Mouse (Mus musculus) hindbrain, embryonic 10.5 days (tissue): Measurements from ENCODE around the gene Tinagl1. TPM values are rescaled to one million over a fixed set of nuclear protein-coding genes. Genes with fewer than 3 reads are reported as not detected.

Source experiments
- DNase-seq: peaks from one replicate; pipeline ENCODE4 v3.0.0-alpha.2; 2017; ENCODE audit warnings: low spot score
- H3K27ac ChIP-seq: fragments of 300-500 bp; sonication (generic); 2 replicates; pipeline ENCODE4 v1.5.1; 2016; ENCODE audit warnings: mild to moderate bottlenecking, moderate library complexity
- H3K27me3 ChIP-seq: fragments of 300-500 bp; sonication (generic); 2 replicates; pipeline ENCODE4 v1.6.1; 2016; ENCODE audit warnings: mild to moderate bottlenecking; ENCODE audit not compliant: poor library complexity, insufficient read depth, severe bottlenecking
- H3K36me3 ChIP-seq: fragments of 300-500 bp; sonication (generic); 2 replicates; pipeline ENCODE4 v1.6.1; 2016; ENCODE audit warnings: mild to moderate bottlenecking, moderate library complexity
- H3K4me1 ChIP-seq: fragments of 300-500 bp; sonication (generic); replicated peaks from 2 replicates; pipeline ENCODE4 v1.6.1; 2016; ENCODE audit warnings: mild to moderate bottlenecking
- H3K4me3 ChIP-seq: fragments of 300-500 bp; sonication (generic); 2 replicates; pipeline ENCODE4 v1.5.1; 2016; ENCODE audit warnings: mild to moderate bottlenecking, moderate library complexity
- H3K9me3 ChIP-seq: fragments of 300-500 bp; sonication (generic); 2 replicates; pipeline ENCODE4 v1.6.1; 2016; ENCODE audit warnings: mild to moderate bottlenecking, moderate library complexity
- WGBS: fragments of 180-500 bp; shearing (Covaris S2); methylation state at CpG from one replicate; pipeline ENCODE4 v1.1.7; 2016; 5-methylcytosine and 5-hydroxymethylcytosine counted together
- polyA plus RNA-seq: library from polyadenylated mRNA; unstranded; fragments of >200 nt; fragmentation: Nextera tagmentation; extraction: Ambion mirVana; gene quantifications from 2 replicates; pipeline ENCODE4 v1.2.1, GENCODE M21; 2016

The Tinagl1 gene
- polyA plus RNA-seq, 1 experiment from 2014 or later: 15.1 TPM

DNA sequence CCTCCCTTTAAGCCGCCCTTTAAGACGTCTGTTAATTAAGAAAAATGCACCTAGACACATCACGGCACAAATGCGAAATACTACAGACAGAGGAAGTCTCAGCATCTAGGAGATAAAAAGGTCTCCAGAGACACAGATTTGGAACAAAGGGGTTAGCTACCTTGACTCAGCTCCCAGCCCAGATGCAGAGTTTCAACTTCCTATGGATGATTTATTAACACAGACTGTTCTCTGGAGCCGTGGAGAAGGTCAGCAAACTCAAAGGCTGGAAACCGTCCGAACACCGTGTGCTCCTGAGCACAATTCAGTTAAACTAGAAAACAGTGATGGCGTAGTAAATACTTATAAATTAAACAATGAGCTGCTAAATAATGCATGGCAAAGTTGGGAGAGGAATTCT is 17.3 kb upstream of the Tinagl1 start:
- WGBS: 79% methylated on average over 9 of the region's 9 CpGs
- Histone ChIP-seq H3K27me3 (no peaks in the 10 kb centered on the region), H3K4me3 (no peak overlapping the region), H3K36me3 (no peaks in the 10 kb centered on the region), H3K27ac (no peak overlapping the region), H3K4me1 (no peaks in the 10 kb centered on the region; the same call in 1 of the 2 replicates), H3K9me3 (no peaks in the 10 kb centered on the region)
- DNase-seq: no peak

DNA sequence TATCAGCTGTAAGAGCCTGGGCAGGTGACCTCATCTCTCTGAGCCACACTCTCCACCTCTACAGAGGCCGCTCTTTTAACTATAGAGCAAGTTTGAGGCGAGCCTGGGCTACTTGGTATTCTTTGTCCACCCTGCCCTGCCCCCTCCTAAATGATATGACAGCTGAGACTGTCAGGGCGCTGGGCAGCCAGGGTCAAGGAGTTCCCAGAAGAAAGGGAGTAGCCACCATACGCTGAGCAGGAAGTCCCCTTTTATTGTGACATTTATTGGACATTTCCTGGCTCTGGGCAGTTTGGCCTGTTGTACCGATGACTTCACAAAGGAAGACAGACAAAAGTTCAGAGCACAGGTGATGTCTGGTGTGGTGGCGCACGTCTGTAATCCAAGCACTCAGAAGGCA is 14.7 kb upstream of the Tinagl1 start:
- WGBS: 71% methylated on average over 7 of the region's 7 CpGs

DNA sequence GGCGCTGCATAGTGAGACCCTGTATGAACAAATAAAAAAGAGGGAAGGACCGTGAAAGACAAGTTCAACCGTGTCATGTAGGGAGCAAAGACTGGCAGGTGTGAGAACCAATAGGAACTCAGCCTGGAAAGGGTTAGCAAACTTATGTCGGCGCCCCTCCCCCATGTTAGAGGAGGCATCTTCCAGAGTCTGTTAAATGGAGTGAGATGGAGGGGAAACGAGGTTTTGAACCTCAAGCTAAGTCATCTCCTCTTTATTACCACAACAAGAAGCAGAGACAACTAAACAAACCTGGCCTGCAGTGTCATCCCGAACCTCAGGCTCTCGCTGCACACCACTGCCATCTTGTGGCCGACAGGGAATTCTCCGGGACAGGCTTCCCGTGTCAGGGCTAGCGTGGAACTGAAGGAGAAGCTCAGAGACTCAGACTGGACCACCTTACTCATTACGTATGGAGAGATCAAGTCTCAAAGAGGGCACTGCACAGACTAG is 13.9 kb upstream of the Tinagl1 start:
- peak overlapping the region; percentile 30 for H3K4me3 ChIP-seq

More for the DNA sequence above, 14.7 kb upstream of the Tinagl1 start:
- H3K9me3 ChIP-seq: no peaks in the 10 kb centered on the region
- no peaks in the 10 kb centered on the region for H3K36me3 ChIP-seq
- DNase-seq: no peak
- H3K27ac ChIP-seq: no peak overlapping the region
- H3K4me3 ChIP-seq: no peak overlapping the region
- peaks cover 4% of the 10 kb centered on the region; the same call in 1 of the 2 replicates for H3K27me3 ChIP-seq
- no peaks in the 10 kb centered on the region; the same call in 1 of the 2 replicates for H3K4me1 ChIP-seq

DNA sequence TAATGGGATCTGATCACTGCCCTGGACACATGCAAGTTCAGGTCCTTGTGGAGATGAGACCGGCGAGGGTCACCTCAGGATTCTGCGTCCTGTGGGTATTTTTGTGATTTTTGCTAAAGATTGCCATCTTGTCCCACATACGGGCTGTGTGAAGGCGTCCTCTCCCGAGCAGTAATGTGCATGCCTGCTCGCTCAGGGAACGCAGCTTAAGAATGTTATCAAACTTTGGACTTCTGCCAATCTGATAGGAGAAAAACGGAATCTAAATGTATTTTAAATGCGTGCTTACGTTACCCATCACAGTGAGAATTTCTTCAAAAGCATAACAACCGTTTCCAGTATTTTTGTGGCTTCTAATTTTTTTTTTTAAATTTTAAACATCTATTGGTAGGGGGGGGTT is 12.0 kb upstream of the Tinagl1 start:
- H3K27ac ChIP-seq: no peak overlapping the region
- 91% methylated on average over 12 of the region's 12 CpGs for WGBS
- H3K4me1 ChIP-seq: no peaks in the 10 kb centered on the region; the same call in 1 of the 2 replicates
- H3K4me3 ChIP-seq: no peak overlapping the region
- H3K36me3 ChIP-seq: no peaks in the 10 kb centered on the region
- H3K27me3 ChIP-seq: peaks cover 4% of the 10 kb centered on the region; the same call in 1 of the 2 replicates
- no peaks in the 10 kb centered on the region for H3K9me3 ChIP-seq
- DNase-seq: no peak

More for the DNA sequence above, 13.9 kb upstream of the Tinagl1 start:
- H3K36me3 ChIP-seq: no peaks in the 10 kb centered on the region
- H3K27ac ChIP-seq: no peak overlapping the region
- WGBS: 2% methylated on average over 13 of the region's 13 CpGs
- peaks cover 4% of the 10 kb centered on the region; the same call in 1 of the 2 replicates for H3K27me3 ChIP-seq
- DNase-seq: peak; percentile 83
- H3K9me3 ChIP-seq: no peaks in the 10 kb centered on the region
- no peaks in the 10 kb centered on the region; the same call in 1 of the 2 replicates for H3K4me1 ChIP-seq

DNA sequence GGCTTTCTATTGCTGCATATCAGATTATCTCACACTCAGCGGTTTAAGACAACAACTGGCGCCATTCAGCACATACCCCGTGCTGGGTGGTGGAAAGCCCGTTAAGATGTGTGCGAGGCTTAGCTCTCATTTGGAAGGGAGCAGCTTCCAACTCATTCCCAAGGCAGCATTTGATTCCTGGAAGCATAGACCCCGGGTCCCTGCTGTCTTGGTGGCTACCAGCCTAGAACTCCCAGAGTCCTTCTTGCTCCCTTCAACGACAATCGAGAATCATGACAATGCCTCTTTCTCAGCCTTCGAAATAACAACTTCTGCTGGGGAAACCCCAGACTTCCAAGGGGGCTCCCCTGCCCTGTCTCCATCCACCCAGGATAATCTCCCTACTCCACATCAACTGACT is 11.5 kb upstream of the Tinagl1 start:
- Histone ChIP-seq H3K4me3 (no peak overlapping the region), H3K27ac (no peak overlapping the region), H3K36me3 (no peaks in the 10 kb centered on the region), H3K27me3 (peaks cover 8% of the 10 kb centered on the region; the same call in 1 of the 2 replicates), H3K9me3 (no peaks in the 10 kb centered on the region), H3K4me1 (peaks cover under 1% of the 10 kb centered on the region; the same call in 1 of the 2 replicates)
- 84% methylated on average over 9 of the region's 9 CpGs for WGBS
- no peak for DNase-seq

DNA sequence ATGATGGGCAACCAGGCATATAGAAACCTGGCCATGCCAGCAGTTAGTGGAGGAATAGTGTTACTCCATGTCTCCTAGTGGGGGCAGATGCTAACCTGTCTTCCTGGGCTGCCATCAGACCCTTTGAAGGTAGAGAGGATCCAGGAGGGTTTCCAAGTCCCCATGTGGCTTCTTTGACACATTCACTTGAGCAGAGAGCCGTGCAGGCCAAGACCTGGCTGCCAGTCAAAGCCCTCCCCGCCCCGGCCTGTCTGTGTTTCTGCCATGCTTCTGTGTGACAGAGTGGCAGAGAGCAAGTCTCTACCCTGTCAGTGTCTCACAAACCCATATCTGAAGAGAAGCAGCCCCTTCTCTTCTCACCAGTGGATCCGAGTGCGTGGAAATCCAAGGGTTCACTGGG is 9.0 kb upstream of the Tinagl1 start:
- Histone ChIP-seq H3K9me3 (no peaks in the 10 kb centered on the region), H3K36me3 (no peaks in the 10 kb centered on the region), H3K27ac (no peak overlapping the region), H3K4me3 (no peak overlapping the region), H3K4me1 (peaks cover 5% of the 10 kb centered on the region; the same call in 1 of the 2 replicates), H3K27me3 (peaks cover 12% of the 10 kb centered on the region)
- WGBS: 90% methylated on average over 5 of the region's 5 CpGs
- no peak for DNase-seq

DNA sequence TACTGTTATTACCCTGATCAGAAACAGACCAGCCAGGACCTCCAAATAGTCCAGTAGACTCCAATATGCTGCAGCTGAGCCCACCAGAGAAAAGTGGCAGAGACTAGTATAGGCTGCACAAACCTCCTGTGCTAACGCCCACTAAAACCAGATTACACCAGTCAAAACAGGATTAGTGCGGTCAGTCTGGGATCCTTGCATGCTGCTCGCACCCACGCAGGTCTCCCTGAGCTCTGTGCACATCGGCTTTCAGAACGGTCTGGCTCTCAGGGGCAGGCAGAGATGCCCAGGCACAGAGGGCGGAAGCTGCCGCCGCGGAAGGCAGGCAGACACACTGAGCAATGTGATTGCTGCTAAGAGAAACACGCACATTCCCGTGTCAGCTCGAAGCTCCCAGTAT is 8.1 kb upstream of the Tinagl1 start:
- H3K4me3 ChIP-seq: no peak overlapping the region
- H3K4me1 ChIP-seq: 0 out of 2 replicates have a peak, but pooled peaks cover 5% of the 10 kb centered on the region
- H3K27ac ChIP-seq: no peak overlapping the region
- no peaks in the 10 kb centered on the region for H3K36me3 ChIP-seq
- WGBS: 86% methylated on average over 13 of the region's 13 CpGs
- no peak for DNase-seq
- peaks cover 12% of the 10 kb centered on the region for H3K27me3 ChIP-seq
- no peaks in the 10 kb centered on the region for H3K9me3 ChIP-seq

DNA sequence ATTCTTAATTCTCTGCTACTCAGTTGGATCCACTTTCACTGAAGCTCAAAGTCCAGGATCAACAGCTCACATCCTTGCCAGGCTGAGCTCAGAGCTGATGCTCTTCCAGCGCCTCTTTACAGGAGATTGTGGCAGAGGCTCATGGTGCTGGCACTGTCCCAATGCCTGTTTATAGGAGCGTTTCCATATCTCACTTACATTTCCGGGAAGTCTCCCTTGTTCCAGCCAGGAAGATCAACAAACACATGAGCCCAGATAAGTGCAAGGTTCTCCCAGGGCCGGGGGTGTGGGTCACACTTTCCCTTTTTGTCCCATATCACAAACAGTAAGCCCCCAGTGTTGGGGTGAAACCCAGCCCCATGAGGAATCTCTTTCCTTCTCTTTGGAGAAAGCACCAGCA is 7.0 kb upstream of the Tinagl1 start:
- peaks cover 15% of the 10 kb centered on the region; the same call in 1 of the 2 replicates for H3K4me1 ChIP-seq
- no peak overlapping the region for H3K27ac ChIP-seq
- H3K27me3 ChIP-seq: peaks cover 22% of the 10 kb centered on the region
- H3K4me3 ChIP-seq: no peak overlapping the region
- H3K36me3 ChIP-seq: no peaks in the 10 kb centered on the region
- no peaks in the 10 kb centered on the region for H3K9me3 ChIP-seq
- WGBS: 82% methylated on average over 4 of the region's 4 CpGs
- no peak for DNase-seq

DNA sequence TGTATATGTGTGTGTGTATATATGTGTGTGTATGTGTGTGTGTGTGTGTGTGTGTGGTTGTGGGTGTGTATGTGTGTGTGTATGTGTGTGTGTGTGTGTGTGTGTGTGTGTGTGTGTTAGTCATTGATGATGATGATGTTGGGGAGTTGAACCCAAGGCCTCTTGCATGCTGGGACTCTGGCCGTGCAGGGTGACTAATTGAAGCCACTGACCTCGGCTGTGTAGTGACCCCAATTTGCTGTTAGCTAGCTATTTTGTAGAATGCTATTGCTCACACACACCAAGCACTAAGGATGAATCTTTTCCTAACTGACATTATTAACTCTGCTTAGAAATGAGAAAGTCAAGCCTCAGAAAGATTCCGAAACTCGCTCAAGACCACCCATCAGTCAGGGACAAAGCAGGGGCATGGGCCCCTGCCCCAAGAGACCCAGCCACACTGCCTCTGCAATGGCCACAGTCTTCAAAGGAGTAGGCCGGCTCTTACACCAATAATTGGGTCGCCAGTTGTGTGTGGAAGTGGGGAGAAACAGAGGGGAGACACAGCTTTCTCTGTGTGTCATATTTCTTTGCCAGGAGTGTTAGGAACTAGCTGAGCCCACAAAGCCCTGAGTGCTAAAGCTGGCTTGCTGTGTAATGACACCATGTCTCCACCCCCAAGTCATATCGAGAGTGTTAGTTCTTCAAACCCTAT is 6.1 kb upstream of the Tinagl1 start:
- no peak for DNase-seq
- Histone ChIP-seq H3K36me3 (no peaks in the 10 kb centered on the region), H3K4me3 (no peak overlapping the region), H3K27me3 (peaks cover 30% of the 10 kb centered on the region), H3K4me1 (peaks cover 23% of the 10 kb centered on the region), H3K9me3 (no peaks in the 10 kb centered on the region), H3K27ac (no peak overlapping the region)
- WGBS: 75% methylated on average over 7 of the region's 7 CpGs

DNA sequence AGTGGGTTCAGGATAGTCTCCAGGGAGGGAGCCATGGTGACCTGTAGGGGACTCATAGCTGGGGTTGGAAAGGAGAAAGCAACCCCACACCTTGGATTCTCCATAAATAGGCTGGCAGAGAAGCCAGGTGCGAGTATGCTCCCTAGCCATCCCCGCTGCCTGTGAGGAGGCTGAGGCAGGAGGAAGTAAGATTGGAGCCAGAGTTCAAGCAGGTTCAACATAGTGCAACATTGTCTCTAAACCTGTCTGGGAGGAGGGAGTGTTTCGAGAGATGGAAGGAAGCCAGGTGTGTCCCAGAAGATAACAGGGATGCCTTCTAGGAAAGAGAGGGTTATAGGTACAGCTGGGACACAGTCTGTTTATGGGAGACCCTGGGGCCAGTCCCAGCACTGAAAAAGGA is 5.0 kb upstream of the Tinagl1 start:
- no peaks in the 10 kb centered on the region for H3K9me3 ChIP-seq
- 85% methylated on average over 3 of the region's 3 CpGs for WGBS
- H3K27ac ChIP-seq: no peak overlapping the region
- H3K27me3 ChIP-seq: peaks cover 38% of the 10 kb centered on the region
- no peak overlapping the region for H3K4me3 ChIP-seq
- no peak for DNase-seq
- peaks cover 35% of the 10 kb centered on the region for H3K4me1 ChIP-seq
- H3K36me3 ChIP-seq: no peaks in the 10 kb centered on the region

DNA sequence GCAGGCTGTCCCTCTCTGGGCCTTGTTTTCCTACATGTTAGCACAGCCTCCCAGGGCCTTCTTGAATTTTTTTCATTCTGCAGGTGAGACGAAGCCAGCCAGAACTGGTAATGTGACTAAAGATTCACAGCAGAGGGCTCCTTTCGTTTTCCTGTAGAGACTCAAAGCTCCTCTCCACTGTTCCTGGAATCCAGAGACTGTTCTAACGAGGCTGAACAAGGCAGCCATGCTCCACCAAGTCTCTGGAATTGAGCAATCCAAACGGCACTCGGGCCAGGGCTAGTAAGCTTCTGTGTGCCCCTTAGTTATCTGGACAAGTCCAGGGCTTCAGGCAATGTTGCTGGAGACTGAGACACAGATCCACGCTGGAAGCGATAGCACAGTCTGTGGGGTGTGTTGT is 2.6 kb upstream of the Tinagl1 start:
- DNase-seq: no peak
- peaks cover 55% of the 10 kb centered on the region for H3K4me1 ChIP-seq
- no peaks in the 10 kb centered on the region for H3K9me3 ChIP-seq
- peaks cover 61% of the 10 kb centered on the region for H3K27me3 ChIP-seq
- H3K27ac ChIP-seq: peak overlapping the region; percentile 13; the same call in 1 of the 2 replicates
- WGBS: 65% methylated on average over 7 of the region's 7 CpGs
- H3K36me3 ChIP-seq: no peaks in the 10 kb centered on the region
- no peak overlapping the region for H3K4me3 ChIP-seq

DNA sequence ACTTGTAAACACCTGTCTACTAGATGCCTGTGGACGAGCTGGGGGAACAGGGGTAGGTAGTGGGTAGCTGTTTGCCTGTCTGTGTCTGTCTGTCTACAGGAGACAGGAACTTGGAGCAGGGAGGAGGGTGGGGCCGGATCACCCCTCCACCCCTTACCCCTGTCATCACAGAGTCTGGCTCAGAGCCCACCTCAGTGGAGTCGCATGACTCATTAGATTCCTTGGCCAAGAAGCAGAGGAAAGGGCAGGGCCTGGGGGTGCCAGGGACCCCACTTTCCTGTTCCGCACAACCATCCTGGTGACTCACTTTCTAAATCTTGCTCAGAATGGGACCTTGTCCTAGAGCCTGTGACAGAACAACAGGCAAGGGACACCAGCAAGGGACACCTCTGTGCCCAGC is 2.2 kb upstream of the Tinagl1 start:
- WGBS: 81% methylated on average over 4 of the region's 4 CpGs
- 0 out of 2 replicates have a peak overlapping the region, but pooled peaks have one; percentile 13 for H3K27ac ChIP-seq
- H3K4me1 ChIP-seq: peaks cover 59% of the 10 kb centered on the region
- no peaks in the 10 kb centered on the region for H3K9me3 ChIP-seq
- H3K36me3 ChIP-seq: no peaks in the 10 kb centered on the region
- H3K27me3 ChIP-seq: peaks cover 65% of the 10 kb centered on the region
- no peak overlapping the region for H3K4me3 ChIP-seq
- DNase-seq: no peak

DNA sequence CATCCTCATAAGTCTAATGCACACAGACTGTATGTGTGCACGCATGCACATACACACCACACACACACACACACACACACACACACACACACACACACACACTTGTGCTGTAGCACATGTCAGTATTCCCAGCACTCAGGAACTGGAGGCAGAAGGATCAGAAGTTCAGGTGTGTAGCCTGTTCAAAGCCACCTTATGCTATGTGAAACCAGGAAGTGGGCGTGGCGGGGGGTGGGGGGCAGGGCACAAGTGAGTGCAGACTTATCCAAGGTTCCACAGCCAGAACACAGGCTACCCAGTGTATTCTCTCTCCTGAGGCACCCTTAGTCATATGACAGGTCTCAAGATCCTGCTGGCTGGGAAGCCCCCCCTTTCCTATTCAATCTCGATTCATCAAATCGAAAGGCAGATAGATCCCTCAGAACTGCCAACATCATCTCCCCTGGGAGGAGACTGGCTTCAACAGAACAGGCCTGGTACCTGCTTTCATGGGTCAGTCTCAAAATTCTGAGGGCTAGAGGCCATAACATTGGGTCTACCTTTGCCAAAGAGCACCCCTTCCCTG is 1.3 kb upstream of the Tinagl1 start:
- Histone ChIP-seq H3K27ac (peak overlapping the region; percentile 19; the same call in 1 of the 2 replicates), H3K36me3 (no peaks in the 10 kb centered on the region), H3K4me1 (peaks cover 65% of the 10 kb centered on the region), H3K27me3 (peaks cover 68% of the 10 kb centered on the region), H3K4me3 (no peak overlapping the region), H3K9me3 (no peaks in the 10 kb centered on the region)
- no peak for DNase-seq
- WGBS: 78% methylated on average over 5 of the region's 5 CpGs
